Mouse (Mus musculus) embryonic facial prominence, embryonic 12.5 days (tissue): ENCODE measurements around the gene Il6ra. TPM values are rescaled to one million over a fixed set of nuclear protein-coding genes. Genes with fewer than 3 reads are reported as not detected.

Source experiments
- ATAC-seq: fragments of 200-750 bp; cut with Nextera tagmentation; 2 replicates; pipeline ENCODE4 v1.8.0; 2017; ENCODE audit not compliant: insufficient number of reproducible peaks, insufficient read depth, low FRiP score, low TSS enrichment
- H3K27ac ChIP-seq: fragments of 300-500 bp; sonication (generic); 2 replicates; pipeline ENCODE4 v1.5.1; 2016; ENCODE audit warnings: mild to moderate bottlenecking
- H3K27me3 ChIP-seq: fragments of 300-500 bp; sonication (generic); 2 replicates; pipeline ENCODE4 v1.6.1; 2016; ENCODE audit warnings: mild to moderate bottlenecking, moderate library complexity
- H3K36me3 ChIP-seq: fragments of 300-500 bp; sonication (generic); 2 replicates; pipeline ENCODE4 v1.6.1; 2016; ENCODE audit warnings: mild to moderate bottlenecking
- H3K4me1 ChIP-seq: fragments of 300-500 bp; sonication (generic); 2 replicates; pipeline ENCODE4 v1.6.1; 2016
- H3K4me2 ChIP-seq: fragments of 300-500 bp; sonication (generic); replicated peaks from 2 replicates; pipeline ENCODE4 v1.6.1; 2016; ENCODE audit warnings: mild to moderate bottlenecking, moderate library complexity
- H3K4me3 ChIP-seq: fragments of 300-500 bp; sonication (generic); 2 replicates; pipeline ENCODE4 v1.5.1; 2016; ENCODE audit warnings: mild to moderate bottlenecking
- H3K9ac ChIP-seq: fragments of 300-500 bp; sonication (generic); 2 replicates; pipeline ENCODE4 v1.6.1; 2016; ENCODE audit warnings: mild to moderate bottlenecking, moderate library complexity
- H3K9me3 ChIP-seq: fragments of 300-500 bp; sonication (generic); 2 replicates; pipeline ENCODE4 v1.6.1; 2016; ENCODE audit warnings: mild to moderate bottlenecking, moderate library complexity
- WGBS: fragments of 180-500 bp; shearing (Covaris S2); methylation state at CpG from one replicate; pipeline ENCODE4 v1.1.7; 2016; 5-methylcytosine and 5-hydroxymethylcytosine counted together
- polyA plus RNA-seq: library from polyadenylated mRNA; unstranded; fragments of >200 nt; fragmentation: Nextera tagmentation; extraction: Ambion mirVana; gene quantifications from 2 replicates; pipeline ENCODE4 v1.2.1, GENCODE M21; 2016

The Il6ra gene
- polyA plus RNA-seq, 1 experiment from 2014 or later = 0.79 TPM

- Histone ChIP-seq H3K27me3 (peaks cover 31% of the 10 kb centered on the region), H3K36me3 (no peaks in the 10 kb centered on the region), H3K9ac (no peak overlapping the region), H3K9me3 (no peaks in the 10 kb centered on the region), H3K27ac (no peak overlapping the region), H3K4me1 (peaks cover 17% of the 10 kb centered on the region), H3K4me2 (no peak overlapping the region), H3K4me3 (no peak overlapping the region)
- no peak for ATAC-seq
- 78% methylated on average over 6 of the region's 6 CpGs for WGBS
Measured at GRCm38 (mm10) chr3:89908836-89909235, 4.2 kb downstream of the Il6ra start.

DNA sequence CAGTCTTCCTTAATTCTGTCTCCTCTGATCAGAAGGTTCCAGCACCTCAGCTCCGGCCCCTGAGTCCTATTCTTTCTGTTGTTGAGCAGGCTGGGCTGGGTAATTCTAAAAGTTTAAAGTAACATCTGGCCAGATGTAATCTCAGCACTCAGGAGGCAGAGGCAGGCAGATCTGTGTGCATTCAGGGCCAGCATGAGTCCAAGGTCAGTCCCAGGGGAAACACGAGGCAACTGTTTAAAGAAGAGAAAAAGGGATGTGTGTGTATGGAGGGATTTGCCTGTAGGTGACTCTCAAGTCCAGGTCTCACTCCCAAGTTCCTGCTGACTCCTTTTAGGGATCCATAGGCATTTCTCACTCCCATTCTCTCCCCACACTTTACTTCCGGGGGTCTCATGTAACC is 5.2 kb downstream of the Il6ra start:
- H3K4me1 ChIP-seq = peaks cover 10% of the 10 kb centered on the region; the same call in 1 of the 2 replicates
- no peak for ATAC-seq
- H3K9me3 ChIP-seq = no peaks in the 10 kb centered on the region
- peaks cover 23% of the 10 kb centered on the region for H3K27me3 ChIP-seq
- H3K36me3 ChIP-seq = no peaks in the 10 kb centered on the region
- H3K27ac ChIP-seq = no peak overlapping the region
- H3K4me2 ChIP-seq = no peak overlapping the region
- H3K9ac ChIP-seq = no peak overlapping the region
- WGBS = 78% methylated on average over 3 of the region's 3 CpGs
- no peak overlapping the region for H3K4me3 ChIP-seq

- no peak for ATAC-seq
- Histone ChIP-seq H3K27ac (no peak overlapping the region), H3K4me1 (peaks cover 14% of the 10 kb centered on the region; the same call in 1 of the 2 replicates), H3K9me3 (no peaks in the 10 kb centered on the region), H3K4me3 (no peak overlapping the region), H3K36me3 (no peaks in the 10 kb centered on the region), H3K9ac (no peak overlapping the region), H3K4me2 (no peak overlapping the region), H3K27me3 (no peaks in the 10 kb centered on the region)
- WGBS = 65% methylated on average over 8 of the region's 8 CpGs
Measured at GRCm38 (mm10) chr3:89899511-89899908, 13.5 kb downstream of the Il6ra start.

- Histone ChIP-seq H3K9ac (no peak overlapping the region), H3K36me3 (no peaks in the 10 kb centered on the region), H3K4me3 (no peak overlapping the region), H3K27ac (no peak overlapping the region), H3K9me3 (no peaks in the 10 kb centered on the region), H3K4me1 (peaks cover 14% of the 10 kb centered on the region; the same call in 1 of the 2 replicates), H3K27me3 (no peaks in the 10 kb centered on the region), H3K4me2 (no peak overlapping the region)
- WGBS = 61% methylated on average over 5 of the region's 5 CpGs
- ATAC-seq = no peak
Measured at GRCm38 (mm10) chr3:89898870-89899510, 14.0 kb downstream of the Il6ra start.

DNA sequence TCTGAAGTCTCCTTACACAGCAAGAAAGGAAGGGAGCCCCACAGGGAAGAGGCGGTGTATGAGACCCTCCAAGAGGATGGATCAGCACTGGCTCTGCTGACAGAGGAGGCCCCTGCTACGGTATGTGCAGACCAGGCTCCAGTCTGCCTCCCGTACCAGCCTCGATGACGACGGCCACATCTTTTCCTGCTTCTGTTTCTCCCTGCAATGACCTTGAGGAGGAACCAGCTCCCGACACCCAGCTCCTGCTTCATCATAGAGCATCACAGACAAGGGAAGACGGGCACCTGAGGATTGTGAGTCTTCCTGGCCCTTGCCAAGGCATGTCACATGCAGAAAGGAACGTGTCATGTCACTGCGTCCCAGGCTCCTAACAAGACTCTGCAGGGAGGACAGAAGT is 15.0 kb downstream of the Il6ra start:
- no peaks in the 10 kb centered on the region for H3K9me3 ChIP-seq
- H3K9ac ChIP-seq = no peak overlapping the region
- H3K4me2 ChIP-seq = no peak overlapping the region
- H3K4me3 ChIP-seq = no peak overlapping the region
- WGBS = 72% methylated on average over 10 of the region's 10 CpGs
- no peaks in the 10 kb centered on the region for H3K27me3 ChIP-seq
- H3K27ac ChIP-seq = no peak overlapping the region
- peaks cover 14% of the 10 kb centered on the region; the same call in 1 of the 2 replicates for H3K4me1 ChIP-seq
- H3K36me3 ChIP-seq = no peaks in the 10 kb centered on the region
- ATAC-seq = no peak

GRCm38 (mm10) chr3:89897204-89897796 is 15.7 kb downstream of the Il6ra start:
- no peak overlapping the region for H3K27ac ChIP-seq
- H3K4me1 ChIP-seq = peaks cover 14% of the 10 kb centered on the region; the same call in 1 of the 2 replicates
- no peak overlapping the region for H3K4me2 ChIP-seq
- 61% methylated on average over 8 of the region's 8 CpGs for WGBS
- no peak overlapping the region for H3K4me3 ChIP-seq
- no peak overlapping the region for H3K9ac ChIP-seq
- no peak for ATAC-seq
- H3K36me3 ChIP-seq = no peaks in the 10 kb centered on the region
- no peaks in the 10 kb centered on the region for H3K9me3 ChIP-seq
- H3K27me3 ChIP-seq = no peaks in the 10 kb centered on the region

DNA sequence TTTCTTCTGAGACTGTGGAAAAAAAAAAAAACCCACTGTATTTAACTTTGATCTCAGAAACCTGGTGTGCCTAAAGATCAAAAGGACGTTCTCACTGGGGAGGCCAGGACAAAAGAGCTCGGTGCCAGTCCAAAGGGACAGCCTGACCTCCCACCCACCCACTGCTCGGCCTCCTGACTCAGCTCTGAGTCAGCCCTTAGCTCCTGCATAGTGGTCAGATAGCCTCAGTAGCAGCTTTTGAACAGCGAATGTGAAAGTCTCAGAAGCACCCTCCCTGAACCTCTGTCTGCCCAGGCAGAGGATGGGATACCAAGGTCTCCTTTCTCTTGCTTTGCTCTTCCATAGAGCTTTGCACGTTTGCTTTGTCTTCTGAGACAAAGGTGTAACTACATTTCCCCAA is 16.4 kb downstream of the Il6ra start:
- no peak overlapping the region for H3K4me3 ChIP-seq
- no peak for ATAC-seq
- H3K27ac ChIP-seq = no peak overlapping the region

GRCm38 (mm10) chr3:89892517-89893106 is 20.4 kb downstream of the Il6ra start:
- H3K27ac ChIP-seq = no peak overlapping the region
- no peak overlapping the region for H3K4me2 ChIP-seq
- H3K9ac ChIP-seq = no peak overlapping the region
- 0 out of 2 replicates have a peak, but pooled peaks cover 2% of the 10 kb centered on the region for H3K4me1 ChIP-seq
- no peak for ATAC-seq
- H3K36me3 ChIP-seq = no peaks in the 10 kb centered on the region
- no peak overlapping the region for H3K4me3 ChIP-seq
- H3K9me3 ChIP-seq = no peaks in the 10 kb centered on the region
- no peaks in the 10 kb centered on the region for H3K27me3 ChIP-seq
- WGBS = 90% methylated on average over 5 of the region's 5 CpGs

More for the DNA sequence above, 16.4 kb downstream of the Il6ra start:
- WGBS = 33% methylated on average over 5 of the region's 5 CpGs
- H3K9me3 ChIP-seq = no peaks in the 10 kb centered on the region
- H3K4me1 ChIP-seq = peaks cover 14% of the 10 kb centered on the region; the same call in 1 of the 2 replicates
- H3K9ac ChIP-seq = no peak overlapping the region
- no peaks in the 10 kb centered on the region for H3K27me3 ChIP-seq
- no peaks in the 10 kb centered on the region for H3K36me3 ChIP-seq
- H3K4me2 ChIP-seq = no peak overlapping the region

DNA sequence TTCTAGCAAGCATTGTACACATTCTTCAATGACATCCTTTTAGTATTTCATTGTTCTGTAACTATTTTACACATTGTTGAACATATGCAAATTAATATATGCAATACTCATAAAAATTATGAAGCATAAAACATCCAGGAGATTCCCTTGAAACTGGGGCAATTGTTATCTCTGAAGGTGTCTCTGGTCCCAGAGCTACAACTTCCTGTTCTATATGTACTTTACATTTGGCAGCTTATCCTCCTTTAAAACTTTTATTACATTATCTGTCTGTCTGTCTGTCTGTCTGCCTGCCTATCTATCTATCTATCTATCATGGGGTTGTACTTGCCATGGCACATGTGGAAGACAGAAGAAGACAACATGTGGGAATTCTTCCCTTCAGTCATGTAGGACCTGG is 21.3 kb downstream of the Il6ra start:
- Histone ChIP-seq H3K27ac (no peak overlapping the region), H3K4me1 (no peaks in the 10 kb centered on the region), H3K36me3 (no peaks in the 10 kb centered on the region), H3K4me2 (no peak overlapping the region), H3K9me3 (no peaks in the 10 kb centered on the region), H3K27me3 (no peaks in the 10 kb centered on the region), H3K4me3 (no peak overlapping the region), H3K9ac (no peak overlapping the region)
- no peak for ATAC-seq

DNA sequence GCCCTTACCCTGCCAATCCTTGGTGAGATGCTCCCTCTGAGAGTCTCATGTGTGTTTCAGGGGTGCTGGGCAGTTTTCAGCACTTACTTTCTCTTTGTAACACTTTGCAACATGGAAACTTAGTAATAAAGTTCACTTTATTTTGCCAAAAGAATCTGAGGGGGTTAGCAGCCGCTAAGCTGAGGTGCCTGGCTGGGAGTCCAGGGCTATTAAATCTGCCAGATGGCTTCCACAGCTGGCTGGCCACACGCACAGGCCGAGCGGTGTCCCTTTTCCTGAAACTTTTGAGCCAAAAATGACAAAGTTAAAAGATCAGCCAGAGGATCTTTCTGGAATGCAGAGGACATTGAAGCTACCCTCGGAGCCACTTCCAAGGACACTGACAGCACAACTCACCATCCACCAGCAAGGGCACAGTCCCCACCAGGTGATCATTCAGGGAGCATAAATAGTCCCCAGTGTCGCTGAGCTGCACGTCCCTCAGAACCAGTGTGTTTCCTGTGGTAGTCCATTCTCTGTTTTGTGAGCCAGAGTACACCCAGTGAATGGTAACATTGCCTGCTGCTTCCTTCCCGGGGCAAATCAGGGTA is 23.1 kb downstream of the Il6ra start:
- H3K4me2 ChIP-seq = no peak overlapping the region
- H3K27me3 ChIP-seq = 0 out of 2 replicates have a peak, but pooled peaks cover 3% of the 10 kb centered on the region
- WGBS = 63% methylated on average over 8 of the region's 8 CpGs
- ATAC-seq = no peak
- no peaks in the 10 kb centered on the region for H3K4me1 ChIP-seq
- no peak overlapping the region for H3K9ac ChIP-seq
- H3K4me3 ChIP-seq = no peak overlapping the region
- H3K36me3 ChIP-seq = no peaks in the 10 kb centered on the region
- H3K27ac ChIP-seq = no peak overlapping the region
- H3K9me3 ChIP-seq = no peaks in the 10 kb centered on the region

GRCm38 (mm10) chr3:89887582-89888230 is 25.3 kb downstream of the Il6ra start:
- Histone ChIP-seq H3K36me3 (no peaks in the 10 kb centered on the region), H3K27me3 (0 out of 2 replicates have a peak, but pooled peaks cover 3% of the 10 kb centered on the region), H3K4me1 (no peaks in the 10 kb centered on the region), H3K4me3 (no peak overlapping the region), H3K27ac (no peak overlapping the region), H3K9ac (no peak overlapping the region), H3K9me3 (no peaks in the 10 kb centered on the region), H3K4me2 (no peak overlapping the region)
- 87% methylated on average over 7 of the region's 7 CpGs for WGBS
- no peak for ATAC-seq
